Mouse (Mus musculus) urinary bladder, postnatal 25 days (tissue): Measurements from ENCODE around the gene Scn8a.
A peak's percentile ranks its signal among the peaks of the same experiment; 100 is the strongest.

ENCODE experiments used
- DNase-seq: peaks from one replicate; pipeline ENCODE4 v3.0.0; 2022; ENCODE audit warnings: low spot score

Scn8a gene

GRCm38 (mm10) chr15:100881385-100881784 lies 11.7 kb downstream of the Scn8a start:
- no peak for DNase-seq

- DNase-seq = no peak
Observed at GRCm38 (mm10) chr15:100884481-100884880, 14.8 kb downstream of the Scn8a start.

- no peak for DNase-seq
Observed at GRCm38 (mm10) chr15:100891962-100892361, 22.3 kb downstream of the Scn8a start.

GRCm38 (mm10) chr15:100896502-100896901 lies 26.8 kb downstream of the Scn8a start:
- DNase-seq = no peak

- no peak for DNase-seq
Observed at GRCm38 (mm10) chr15:100903811-100904210, 34.2 kb downstream of the Scn8a start.

- DNase-seq = no peak
Observed at GRCm38 (mm10) chr15:100905006-100905405, 35.3 kb downstream of the Scn8a start.

GRCm38 (mm10) chr15:100905751-100906150 lies 36.1 kb downstream of the Scn8a start:
- DNase-seq = no peak

- no peak for DNase-seq
Observed at GRCm38 (mm10) chr15:100908817-100909216, 39.2 kb downstream of the Scn8a start.

- DNase-seq = no peak
Observed at GRCm38 (mm10) chr15:100909734-100910163, 40.1 kb downstream of the Scn8a start.

- no peak for DNase-seq
Observed at GRCm38 (mm10) chr15:100910381-100910841, 40.8 kb downstream of the Scn8a start.

GRCm38 (mm10) chr15:100912676-100913266 lies 43.1 kb downstream of the Scn8a start:
- no peak for DNase-seq

- DNase-seq = peak; percentile 23
Observed at GRCm38 (mm10) chr15:100914734-100915242, 45.1 kb downstream of the Scn8a start.

GRCm38 (mm10) chr15:100918046-100918445 lies 48.4 kb downstream of the Scn8a start:
- no peak for DNase-seq

- DNase-seq = no peak
Observed at GRCm38 (mm10) chr15:100922210-100922609, 52.6 kb downstream of the Scn8a start.

GRCm38 (mm10) chr15:100923476-100923875 lies 53.8 kb downstream of the Scn8a start:
- no peak for DNase-seq

GRCm38 (mm10) chr15:100924941-100925340 lies 55.3 kb downstream of the Scn8a start:
- no peak for DNase-seq

- no peak for DNase-seq
Observed at GRCm38 (mm10) chr15:100930477-100930876, 60.8 kb downstream of the Scn8a start.

- no peak for DNase-seq
Observed at GRCm38 (mm10) chr15:100936176-100936575, 66.5 kb downstream of the Scn8a start.

- no peak for DNase-seq
Observed at GRCm38 (mm10) chr15:100948383-100948782, 78.7 kb downstream of the Scn8a start.

- no peak for DNase-seq
Observed at GRCm38 (mm10) chr15:100949169-100949568, 79.5 kb downstream of the Scn8a start.

GRCm38 (mm10) chr15:100951491-100951890 lies 81.8 kb downstream of the Scn8a start:
- DNase-seq = no peak

- no peak for DNase-seq
Observed at GRCm38 (mm10) chr15:100952292-100952691, 82.6 kb downstream of the Scn8a start.

- DNase-seq = no peak
Observed at GRCm38 (mm10) chr15:100952854-100953253, 83.2 kb downstream of the Scn8a start.

- DNase-seq = no peak
Observed at GRCm38 (mm10) chr15:100953955-100954354, 84.3 kb downstream of the Scn8a start.
